Mouse (Mus musculus) neural tube, embryonic 11.5 days (tissue): ENCODE results near the gene Chml. TPM values are rescaled to one million over a fixed set of nuclear protein-coding genes. Genes with fewer than 3 reads are reported as not detected.
A peak's percentile ranks its signal among the peaks of the same experiment; 100 is the strongest.

Experiments
- ATAC-seq: fragments of 200-750 bp; cut with Nextera tagmentation; 2 replicates; pipeline ENCODE4 v1.8.0; 2017; ENCODE audit warnings: moderate number of reproducible peaks, mild to moderate bottlenecking, moderate TSS enrichment, moderate library complexity; ENCODE audit not compliant: insufficient read depth, low FRiP score, low TSS enrichment
- DNase-seq: peaks from one replicate; pipeline ENCODE4 v3.0.0-alpha.2; 2015; ENCODE audit warnings: low spot score
- H3K27ac ChIP-seq: fragments of 300-500 bp; sonication (generic); 2 replicates; pipeline ENCODE4 v1.5.1; 2014; ENCODE audit warnings: low read depth, mild to moderate bottlenecking, low read length
- H3K27me3 ChIP-seq: fragments of 300-500 bp; sonication (generic); 2 replicates; pipeline ENCODE4 v1.6.1; 2014; ENCODE audit warnings: mild to moderate bottlenecking, low read length, mixed read lengths; ENCODE audit not compliant: control insufficient read depth, insufficient read depth
- H3K36me3 ChIP-seq: fragments of 300-500 bp; sonication (generic); 2 replicates; pipeline ENCODE4 v1.6.1; 2014; ENCODE audit warnings: mild to moderate bottlenecking, low read length, moderate library complexity, mixed read lengths; ENCODE audit not compliant: control insufficient read depth, insufficient read depth
- H3K4me1 ChIP-seq: fragments of 300-500 bp; sonication (generic); 2 replicates; pipeline ENCODE4 v1.6.1; 2014; ENCODE audit warnings: low read length, mixed read lengths; ENCODE audit not compliant: control insufficient read depth, insufficient read depth
- H3K4me2 ChIP-seq: fragments of 300-500 bp; sonication (generic); 2 replicates; pipeline ENCODE4 v1.6.1; 2014; ENCODE audit warnings: low read depth, mild to moderate bottlenecking, moderate library complexity
- H3K4me3 ChIP-seq: fragments of 300-500 bp; sonication (generic); 2 replicates; pipeline ENCODE4 v1.5.1; 2014; ENCODE audit warnings: low read depth, low read length
- H3K9ac ChIP-seq: fragments of 300-500 bp; sonication (generic); 2 replicates; pipeline ENCODE4 v1.6.1; 2014; ENCODE audit warnings: mild to moderate bottlenecking, low read length
- H3K9me3 ChIP-seq: fragments of 300-500 bp; sonication (generic); 2 replicates; pipeline ENCODE4 v1.6.1; 2016; ENCODE audit warnings: low read length; ENCODE audit not compliant: control insufficient read depth
- WGBS: fragments of 180-500 bp; shearing (Covaris S2); extraction: QIAGEN DNeasy Blood & Tissue Kit; methylation state at CpG from one replicate; pipeline ENCODE4 v1.1.7; 2014; 5-methylcytosine and 5-hydroxymethylcytosine counted together
- polyA plus RNA-seq: library from polyadenylated mRNA; unstranded; fragments of >200 nt; fragmentation: Nextera tagmentation; extraction: Ambion mirVana; gene quantifications from 2 replicates; pipeline ENCODE4 v1.2.1, GENCODE M21; 2014

Gene Chml
- 5.8 and 6.0 TPM in 2 replicates for polyA plus RNA-seq

DNA sequence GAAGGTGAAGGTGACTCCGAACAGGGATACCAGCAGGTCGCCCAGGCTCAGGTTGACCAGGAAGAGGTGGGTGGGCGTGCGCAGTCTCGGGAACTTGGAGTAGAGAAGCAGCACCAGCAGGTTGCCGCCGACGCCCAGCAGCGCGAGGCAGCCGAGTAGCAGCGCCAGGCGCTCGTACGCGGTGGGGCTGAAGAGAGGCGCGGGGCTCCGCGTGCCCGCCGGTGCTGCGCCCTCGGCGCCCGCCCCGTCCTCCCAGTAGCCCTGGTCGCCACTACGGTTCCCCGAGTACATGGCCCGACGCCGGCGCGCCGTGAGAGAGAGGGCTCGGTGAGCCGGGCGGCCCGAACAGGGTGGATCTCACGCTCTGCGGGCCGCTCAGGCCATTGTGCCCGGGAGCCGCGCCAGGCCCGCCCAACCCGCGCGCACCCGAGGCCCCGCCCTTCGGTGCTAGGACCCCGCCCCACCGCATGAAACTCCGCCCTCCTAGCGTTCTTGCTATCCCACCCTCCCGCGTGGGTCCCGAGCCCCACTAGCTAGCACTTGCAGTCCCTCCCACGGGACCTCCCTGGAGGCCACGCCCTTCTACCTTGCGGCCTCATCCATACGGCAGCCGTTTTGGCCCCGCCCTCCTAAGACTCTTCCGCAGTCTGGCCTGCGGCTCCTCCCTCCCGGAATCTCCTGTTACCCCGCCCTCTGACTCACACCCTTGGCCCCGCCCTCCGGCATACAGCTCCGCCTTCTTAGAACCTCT, at the start of gene Chml, which contains the start of gene Opn3:
TSS of gene Chml (minus strand) at position 656 of the 751 bp plus-strand sequence.
TSS of gene Opn3 (minus strand) at position 531 of the 751 bp plus-strand sequence.
- peak within 1 kb of the TSS; percentile 90 for H3K9ac ChIP-seq
- DNase-seq (peak; percentile 99), ATAC-seq (peak; percentile 98)
- no peaks in the 10 kb centered on the region for H3K9me3 ChIP-seq
- peaks cover 4% of the 10 kb centered on the region; the same call in 1 of the 2 replicates for H3K4me1 ChIP-seq
- under 1% methylated on average over 60 of the region's 73 CpGs for WGBS
- peak within 1 kb of the TSS; percentile 66 for H3K4me3 ChIP-seq
- H3K4me2 ChIP-seq: peak within 1 kb of the TSS; percentile 82
- H3K27me3 ChIP-seq: no peaks in the 10 kb centered on the region
- H3K36me3 ChIP-seq: peaks cover 4% of the 10 kb centered on the region; the same call in 1 of the 2 replicates
- peak within 1 kb of the TSS; percentile 82 for H3K27ac ChIP-seq

DNA sequence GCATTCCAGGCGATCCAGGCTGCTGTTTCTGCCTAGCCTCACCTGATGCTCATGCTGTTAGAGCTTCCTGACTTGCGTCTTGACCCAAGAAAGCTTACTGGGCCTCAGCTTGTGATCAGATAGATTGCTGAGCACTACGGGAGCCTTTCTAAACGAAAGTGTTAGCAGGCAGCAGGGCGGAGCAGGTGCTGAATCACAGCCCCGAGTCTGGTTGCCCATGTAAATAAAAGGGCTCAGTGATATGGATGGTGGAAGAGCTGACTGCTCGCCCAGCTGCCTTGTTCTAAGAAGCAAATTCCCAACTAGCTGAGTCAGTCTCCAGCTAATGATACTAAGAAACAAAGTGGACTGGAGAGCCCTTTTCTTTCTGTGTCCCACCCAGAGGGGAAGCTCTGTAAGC, 33.1 kb upstream of the Chml start:
- DNase-seq (no peak), ATAC-seq (no peak)
- no peak overlapping the region for H3K9ac ChIP-seq
- H3K4me2 ChIP-seq: no peak overlapping the region
- H3K4me1 ChIP-seq: no peaks in the 10 kb centered on the region
- no peaks in the 10 kb centered on the region for H3K27me3 ChIP-seq
- WGBS: 56% methylated on average over 7 of the region's 7 CpGs
- H3K4me3 ChIP-seq: no peak overlapping the region
- H3K27ac ChIP-seq: no peak overlapping the region
- H3K9me3 ChIP-seq: no peaks in the 10 kb centered on the region
- no peaks in the 10 kb centered on the region for H3K36me3 ChIP-seq

DNA sequence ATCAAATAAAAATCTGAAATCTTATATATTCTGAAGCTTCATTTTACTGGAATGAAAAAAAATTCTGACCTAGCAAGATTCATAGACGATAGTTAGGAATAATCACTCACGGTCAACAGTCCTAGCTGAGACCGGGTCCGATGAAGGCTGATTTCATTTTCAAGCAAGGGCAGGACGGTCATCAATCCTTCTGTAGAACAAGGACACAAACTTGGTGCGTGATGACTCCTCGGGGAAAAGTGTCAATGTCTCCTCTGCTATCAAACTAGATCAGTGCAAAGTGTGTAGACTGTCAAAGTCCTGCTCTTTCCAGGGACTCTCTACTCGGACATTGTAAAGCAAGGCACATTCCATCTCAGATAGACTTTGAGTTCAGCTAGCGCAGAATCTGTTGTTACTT, 24.1 kb upstream of the Chml start:
- WGBS: 90% methylated on average over 9 of the region's 9 CpGs
- DNase-seq: no peak
- Histone ChIP-seq H3K9ac (no peak overlapping the region), H3K4me2 (no peak overlapping the region), H3K4me3 (no peak overlapping the region), H3K36me3 (no peaks in the 10 kb centered on the region), H3K27ac (no peak overlapping the region), H3K9me3 (no peaks in the 10 kb centered on the region), H3K4me1 (no peaks in the 10 kb centered on the region), H3K27me3 (no peaks in the 10 kb centered on the region)
- no peak for ATAC-seq

DNA sequence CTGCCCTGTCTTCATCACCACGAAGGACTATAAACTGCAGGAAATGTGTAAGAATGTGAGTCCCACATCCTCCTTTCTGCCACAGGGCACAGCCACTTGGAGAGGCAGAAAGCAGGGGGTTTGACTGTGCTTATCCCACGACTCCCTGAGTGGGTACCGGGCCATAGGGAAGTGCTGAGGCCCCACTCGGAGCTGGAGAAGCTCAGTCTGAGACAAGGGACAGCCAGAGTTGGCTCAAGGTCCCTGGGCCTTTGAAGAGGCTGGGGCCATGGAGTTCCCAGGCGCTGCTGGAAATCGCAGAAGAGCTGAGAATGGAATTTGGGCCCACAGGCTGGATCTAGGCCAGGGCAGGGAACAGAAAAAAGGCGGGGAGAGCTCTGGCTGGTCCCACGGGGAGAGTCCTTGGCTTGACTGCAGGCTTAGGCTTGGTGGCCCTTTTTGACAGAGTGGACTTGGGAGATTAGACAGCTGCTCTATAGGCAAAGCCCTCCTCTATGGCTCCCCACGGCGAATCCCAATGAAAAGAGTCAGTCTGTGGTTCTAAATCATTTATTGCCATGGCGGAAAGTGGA, 19.7 kb upstream of the Chml start:
- Histone ChIP-seq H3K27me3 (no peaks in the 10 kb centered on the region), H3K4me1 (no peaks in the 10 kb centered on the region), H3K9me3 (no peaks in the 10 kb centered on the region), H3K4me2 (no peak overlapping the region), H3K27ac (no peak overlapping the region), H3K36me3 (no peaks in the 10 kb centered on the region), H3K9ac (no peak overlapping the region), H3K4me3 (no peak overlapping the region)
- DNase-seq (no peak), ATAC-seq (no peak)
- WGBS: 89% methylated on average over 11 of the region's 11 CpGs

DNA sequence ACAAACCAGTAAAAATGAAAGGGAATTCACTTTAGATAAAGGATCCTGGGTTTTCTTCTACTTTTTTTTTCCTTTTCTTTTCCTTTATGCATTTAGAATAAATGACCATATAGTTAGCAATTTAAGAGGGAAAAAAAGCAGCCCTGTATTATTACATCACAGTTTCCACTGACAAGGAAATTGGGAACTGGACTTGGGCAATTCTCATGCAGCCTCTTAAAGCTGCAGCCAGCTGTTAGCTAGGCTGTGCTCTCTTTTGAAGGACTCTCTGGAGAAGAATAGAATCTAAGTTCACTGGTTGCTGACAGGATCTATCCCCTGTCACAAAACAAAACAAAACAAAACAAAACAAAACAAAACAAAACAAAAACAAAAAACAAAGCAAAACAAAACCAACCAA, 15.3 kb upstream of the Chml start:
- no peak overlapping the region for H3K4me3 ChIP-seq
- no peak for ATAC-seq
- no peaks in the 10 kb centered on the region for H3K27me3 ChIP-seq
- no peak for DNase-seq
- H3K9ac ChIP-seq: no peak overlapping the region
- H3K4me2 ChIP-seq: no peak overlapping the region
- H3K9me3 ChIP-seq: no peaks in the 10 kb centered on the region
- H3K36me3 ChIP-seq: no peaks in the 10 kb centered on the region
- no peak overlapping the region for H3K27ac ChIP-seq
- no peaks in the 10 kb centered on the region for H3K4me1 ChIP-seq

DNA sequence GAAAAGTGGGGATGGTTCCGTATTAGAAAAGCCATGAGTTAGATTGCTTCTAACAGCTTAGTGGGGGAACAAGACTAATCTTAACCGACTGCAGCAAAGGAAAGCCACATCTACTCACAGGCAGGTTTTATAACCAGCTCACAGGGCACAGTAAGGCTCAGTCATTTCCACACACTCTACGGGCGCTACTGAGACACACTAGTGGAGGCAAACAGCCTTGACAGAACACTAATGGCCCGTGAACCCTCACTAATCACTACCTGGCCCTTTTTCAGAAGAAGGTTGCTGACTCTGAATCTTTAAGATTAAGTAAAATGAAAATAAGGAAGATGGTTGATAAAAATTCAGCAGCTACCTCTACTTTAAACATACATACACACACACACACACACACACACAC, 14.9 kb upstream of the Chml start:
- H3K36me3 ChIP-seq: no peaks in the 10 kb centered on the region
- ATAC-seq (no peak), DNase-seq (no peak)
- H3K4me1 ChIP-seq: no peaks in the 10 kb centered on the region
- H3K9me3 ChIP-seq: no peaks in the 10 kb centered on the region
- H3K27me3 ChIP-seq: no peaks in the 10 kb centered on the region
- no peak overlapping the region for H3K4me3 ChIP-seq
- WGBS: 72% methylated on average over 5 of the region's 5 CpGs
- no peak overlapping the region for H3K4me2 ChIP-seq
- no peak overlapping the region for H3K9ac ChIP-seq
- no peak overlapping the region for H3K27ac ChIP-seq

DNA sequence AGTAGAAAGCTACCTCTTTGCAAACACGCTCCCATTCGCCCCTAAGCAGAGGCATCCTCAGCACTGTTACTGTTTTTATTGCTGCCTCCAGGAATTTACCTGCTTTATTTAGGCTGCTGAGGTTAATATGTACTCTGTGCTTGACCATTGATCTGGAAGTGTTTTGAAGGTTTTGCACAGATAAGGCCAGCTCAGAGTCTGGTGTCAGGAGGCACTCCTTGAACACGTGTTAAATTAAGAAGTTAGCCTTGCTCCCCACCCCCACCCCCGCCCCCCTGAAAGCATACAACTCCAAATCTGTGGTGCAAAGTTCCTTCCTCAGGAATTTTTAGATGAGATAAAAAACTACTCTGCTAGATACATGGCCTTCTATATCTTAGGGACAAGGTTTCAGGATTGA, 8.4 kb upstream of the Chml start:
- Histone ChIP-seq H3K4me3 (no peak overlapping the region), H3K9me3 (no peaks in the 10 kb centered on the region), H3K36me3 (no peaks in the 10 kb centered on the region), H3K27ac (no peak overlapping the region), H3K4me2 (no peak overlapping the region), H3K27me3 (no peaks in the 10 kb centered on the region), H3K9ac (no peak overlapping the region), H3K4me1 (no peaks in the 10 kb centered on the region)
- ATAC-seq (no peak), DNase-seq (no peak)
- 82% methylated on average over 4 of the region's 4 CpGs for WGBS

DNA sequence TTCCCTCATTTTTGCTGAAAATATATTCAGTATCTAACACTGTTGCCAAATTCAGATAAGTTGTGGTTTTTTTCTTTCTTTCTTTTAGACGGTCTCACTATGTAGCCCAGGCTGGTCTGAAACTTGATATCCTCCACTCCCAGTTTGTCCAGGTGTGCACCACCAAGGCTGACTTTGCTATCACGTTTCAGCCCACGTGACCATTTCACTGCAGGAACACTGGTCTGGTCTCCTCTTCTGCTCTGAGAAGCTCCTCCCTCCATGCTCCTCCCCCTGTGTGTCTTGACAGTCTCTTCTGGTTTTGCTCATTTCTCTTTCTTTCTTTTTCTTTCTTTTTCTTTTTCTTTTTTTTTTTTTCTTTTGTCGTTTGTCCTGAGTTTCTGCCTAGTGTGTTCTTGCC, 7.1 kb upstream of the Chml start:
- ATAC-seq (no peak), DNase-seq (no peak)
- no peak overlapping the region for H3K4me2 ChIP-seq
- 43% methylated on average over 4 of the region's 4 CpGs for WGBS
- H3K27ac ChIP-seq: no peak overlapping the region
- no peaks in the 10 kb centered on the region for H3K27me3 ChIP-seq
- H3K4me1 ChIP-seq: no peaks in the 10 kb centered on the region
- no peak overlapping the region for H3K4me3 ChIP-seq
- H3K9me3 ChIP-seq: no peaks in the 10 kb centered on the region
- no peak overlapping the region for H3K9ac ChIP-seq
- H3K36me3 ChIP-seq: no peaks in the 10 kb centered on the region

DNA sequence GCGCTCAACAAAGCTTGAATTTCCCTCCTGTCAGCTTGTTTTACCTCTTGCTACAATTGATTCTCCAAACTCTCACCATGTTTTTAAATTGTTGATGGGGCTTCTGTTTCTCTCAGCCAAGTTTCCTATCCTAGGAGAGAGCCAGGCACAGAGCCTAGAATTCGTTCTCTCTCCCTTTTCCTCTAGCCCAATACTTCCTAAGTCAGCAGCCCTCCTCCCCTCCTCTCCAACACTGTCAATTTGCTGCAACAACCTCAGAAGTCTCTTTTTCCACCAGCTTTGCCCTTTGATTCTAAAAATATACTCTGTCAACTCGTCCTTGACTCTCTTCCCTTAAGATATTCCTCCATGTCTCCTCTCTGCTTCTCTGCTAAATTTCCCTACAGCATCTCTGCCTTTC, 6.7 kb upstream of the Chml start:
- no peak for ATAC-seq
- WGBS: 67% methylated on average over 3 of the region's 3 CpGs
- H3K9me3 ChIP-seq: no peaks in the 10 kb centered on the region

More for the DNA sequence above, 6.7 kb upstream of the Chml start:
- no peaks in the 10 kb centered on the region for H3K27me3 ChIP-seq
- H3K4me2 ChIP-seq: no peak overlapping the region
- H3K4me1 ChIP-seq: no peaks in the 10 kb centered on the region
- no peak overlapping the region for H3K9ac ChIP-seq
- no peak for DNase-seq
- H3K27ac ChIP-seq: no peak overlapping the region
- H3K4me3 ChIP-seq: no peak overlapping the region
- H3K36me3 ChIP-seq: no peaks in the 10 kb centered on the region
